Mouse (Mus musculus) embryonic facial prominence, embryonic 14.5 days (tissue): ENCODE measurements around the gene Panx2. TPM values are rescaled to one million over a fixed set of nuclear protein-coding genes. Genes with fewer than 3 reads are reported as not detected.

ENCODE experiments used
- ATAC-seq: fragments of 200-750 bp; cut with Nextera tagmentation; 2 replicates; pipeline ENCODE4 v1.8.0; 2017; ENCODE audit warnings: low read depth, moderate number of reproducible peaks, moderate TSS enrichment
- DNase-seq: peaks from one replicate; pipeline ENCODE4 v3.0.0-alpha.2; 2015; ENCODE audit warnings: low spot score
- H3K27ac ChIP-seq: fragments of 300-500 bp; sonication (generic); replicated peaks from 2 replicates; pipeline ENCODE4 v1.5.1; 2014; ENCODE audit warnings: low read depth, mild to moderate bottlenecking, low read length, moderate library complexity
- H3K27me3 ChIP-seq: fragments of 300-500 bp; sonication (generic); replicated peaks from 2 replicates; pipeline ENCODE4 v1.6.1; 2014; ENCODE audit warnings: low read length; ENCODE audit not compliant: control insufficient read depth, insufficient read depth
- H3K36me3 ChIP-seq: fragments of 300-500 bp; sonication (generic); 2 replicates; pipeline ENCODE4 v1.6.1; 2014; ENCODE audit warnings: low read length, mixed read lengths; ENCODE audit not compliant: control insufficient read depth, insufficient read depth
- H3K4me1 ChIP-seq: fragments of 300-500 bp; sonication (generic); 2 replicates; pipeline ENCODE4 v1.6.1; 2014; ENCODE audit warnings: antibody characterized with exemption, low read length; ENCODE audit not compliant: control insufficient read depth, insufficient read depth
- H3K4me2 ChIP-seq: fragments of 300-500 bp; sonication (generic); 2 replicates; pipeline ENCODE4 v1.6.1; 2014; ENCODE audit warnings: low read depth, mild to moderate bottlenecking, low read length, moderate library complexity, mixed read lengths
- H3K4me3 ChIP-seq: fragments of 300-500 bp; sonication (generic); 2 replicates; pipeline ENCODE4 v1.5.1; 2014; ENCODE audit warnings: low read depth, mild to moderate bottlenecking, low read length
- H3K9ac ChIP-seq: fragments of 300-500 bp; sonication (generic); 2 replicates; pipeline ENCODE4 v1.6.1; 2014; ENCODE audit warnings: low read depth, mild to moderate bottlenecking, low read length, moderate library complexity, mixed read lengths
- H3K9me3 ChIP-seq: fragments of 300-500 bp; sonication (generic); 2 replicates; pipeline ENCODE4 v1.6.1; 2016; ENCODE audit warnings: low read length; ENCODE audit not compliant: control insufficient read depth
- WGBS: fragments of 180-500 bp; shearing (Covaris S2); extraction: QIAGEN DNeasy Blood & Tissue Kit; methylation state at CpG from one replicate; pipeline ENCODE4 v1.1.7; 2014; 5-methylcytosine and 5-hydroxymethylcytosine counted together
- polyA plus RNA-seq: library from polyadenylated mRNA; unstranded; fragments of >200 nt; fragmentation: Nextera tagmentation; extraction: Ambion mirVana; gene quantifications from 2 replicates; pipeline ENCODE4 v1.2.1, GENCODE M21; 2014

The Panx2 gene
- polyA plus RNA-seq, 1 experiment from 2014 or later: 0.42 TPM

- H3K4me3 ChIP-seq: peak within 1 kb of the TSS; percentile 93
- H3K9me3 ChIP-seq: no peaks in the 10 kb centered on the region
- H3K27ac ChIP-seq: peak within 1 kb of the TSS; percentile 90
- under 1% methylated on average over 47 of the region's 47 CpGs for WGBS
- peaks cover 30% of the 10 kb centered on the region for H3K4me1 ChIP-seq
- H3K9ac ChIP-seq: peak within 1 kb of the TSS; percentile 89
- H3K4me2 ChIP-seq: peak within 1 kb of the TSS; percentile 95
- ATAC-seq (peak; percentile 90), DNase-seq (peak; percentile 97)
- H3K36me3 ChIP-seq: peaks cover 36% of the 10 kb centered on the region
- no peaks in the 10 kb centered on the region for H3K27me3 ChIP-seq
Observed at GRCm38 (mm10) chr15:89122649-89123366, 63.3 kb downstream of the Panx2 start, which contains the start of gene Tubgcp6. TSS of gene Tubgcp6 (minus strand) at chr15:89123112.

Other genes starting within 250 kb of the Panx2 start
- gene Alg12, start 240.4 kb upstream of the Panx2 start, polyA plus RNA-seq: 11.8 and 12.2 TPM in 2 replicates
- 76.1 and 84.5 TPM in 2 replicates for gene Creld2, start 240.1 kb upstream of the Panx2 start, polyA plus RNA-seq
- 38.6 and 45.1 TPM in 2 replicates for gene Pim3, start 197.5 kb upstream of the Panx2 start, polyA plus RNA-seq
- gene Ttll8, start 105.3 kb upstream of the Panx2 start, polyA plus RNA-seq: 0.17 TPM in 1 of 2 replicates, not detected in the other
- 0.26 and 0.33 TPM in 2 replicates for gene Mlc1, start 80.7 kb upstream of the Panx2 start, polyA plus RNA-seq
- 0.26 and 0.50 TPM in 2 replicates for gene Mov10l1, start 76.8 kb upstream of the Panx2 start, polyA plus RNA-seq
- gene Trabd, start 15.4 kb downstream of the Panx2 start, polyA plus RNA-seq: 41.4 and 46.8 TPM in 2 replicates
- 18.3 and 18.5 TPM in 2 replicates for gene Selenoo, start 29.4 kb downstream of the Panx2 start, polyA plus RNA-seq
- 13.9 and 16.9 TPM in 2 replicates for gene Tubgcp6, start 63.4 kb downstream of the Panx2 start, polyA plus RNA-seq
- gene Hdac10, start 69.0 kb downstream of the Panx2 start, polyA plus RNA-seq: 15.5 and 17.8 TPM in 2 replicates
- gene Mapk12, start 81.0 kb downstream of the Panx2 start, polyA plus RNA-seq: 13.6 and 14.2 TPM in 2 replicates
- 7.8 and 8.6 TPM in 2 replicates for gene Mapk11, start 89.9 kb downstream of the Panx2 start, polyA plus RNA-seq
- gene Plxnb2, start 121.1 kb downstream of the Panx2 start, polyA plus RNA-seq: 158 and 169 TPM in 2 replicates
- gene Dennd6b, start 136.8 kb downstream of the Panx2 start, polyA plus RNA-seq: 11.4 and 13.1 TPM in 2 replicates
- 27.3 and 32.2 TPM in 2 replicates for gene Ppp6r2, start 151.8 kb downstream of the Panx2 start, polyA plus RNA-seq